Mouse (Mus musculus): ENCODE results near the gene 6430628N08Rik.

6430628N08Rik gene

DNA sequence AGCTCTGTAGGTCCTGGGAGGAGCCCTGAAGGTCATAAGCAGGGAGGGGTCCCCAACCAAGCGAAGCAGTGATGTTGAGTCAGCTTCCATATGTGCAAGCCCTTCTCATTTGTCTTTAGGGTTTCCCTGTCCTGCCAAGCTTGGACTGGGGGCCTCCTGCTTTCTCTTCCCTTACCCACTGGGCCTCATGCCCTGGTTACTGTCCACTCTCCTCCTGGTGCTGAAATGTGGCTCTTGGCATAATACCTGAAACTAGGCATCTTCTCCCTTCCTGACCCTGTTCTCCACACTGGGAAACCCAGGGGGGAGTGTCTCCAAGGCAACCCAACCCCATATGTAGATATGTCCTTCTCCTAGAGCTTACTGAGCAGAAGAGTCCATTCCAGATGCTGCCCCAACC, 3.6 kb upstream of the 6430628N08Rik start:
- no peak for DNase-seq (ENCODE audit: low spot score in 2 of 2)

- DNase-seq (ENCODE audit: low spot score in 2 of 2): no peak
Measured at GRCm38 (mm10) chr4:115890066-115890465, 399 bp upstream of the 6430628N08Rik start.

GRCm38 (mm10) chr4:115894281-115894680, 3.8 kb downstream of the 6430628N08Rik start:
- no peak for DNase-seq (ENCODE audit: low spot score in 2 of 2)

DNA sequence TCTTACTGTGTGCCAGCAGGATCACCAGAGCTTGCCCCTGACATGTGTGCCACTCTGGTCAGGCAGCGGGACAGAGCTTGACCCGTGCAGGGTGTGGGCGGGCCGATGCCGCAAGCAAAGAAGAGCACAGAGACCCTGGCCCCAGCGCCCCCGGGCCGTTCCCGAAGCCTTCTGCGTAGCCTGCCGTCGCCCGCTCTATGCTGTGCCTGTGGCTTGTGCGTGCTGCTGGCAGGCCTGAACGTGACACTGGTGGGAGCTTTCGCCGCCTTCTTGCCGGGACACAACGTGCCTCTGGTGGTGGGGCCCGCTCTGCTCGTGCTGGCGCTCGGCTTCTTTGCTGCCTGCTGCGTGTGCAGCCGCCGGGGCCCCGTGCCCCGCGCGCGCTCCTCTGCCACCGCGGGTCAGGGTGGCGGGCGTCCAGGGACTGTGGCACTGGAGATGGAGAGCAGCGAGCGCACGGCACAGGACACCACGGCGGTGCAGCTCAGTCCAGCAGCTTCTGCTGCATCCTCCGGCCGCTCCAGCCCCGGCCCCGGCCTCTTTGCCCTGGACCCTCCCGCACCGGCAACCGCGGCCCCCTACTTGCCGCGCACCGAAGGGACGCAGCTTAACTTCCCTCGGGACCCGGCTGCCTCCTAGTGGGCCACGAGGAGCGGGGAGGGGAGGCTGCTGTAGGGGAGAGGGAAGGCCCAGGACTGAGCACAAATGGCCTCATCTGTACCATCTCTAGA, 7.6 kb downstream of the 6430628N08Rik start:
- DNase-seq (ENCODE audit: low spot score in 2 of 2): no peak

GRCm38 (mm10) chr4:115902816-115903215, 12.4 kb downstream of the 6430628N08Rik start:
- DNase-seq (ENCODE audit: low spot score in 2 of 2): peak; percentile 73 to 85

- no peak for DNase-seq (ENCODE audit: low spot score in 2 of 2)
Measured at GRCm38 (mm10) chr4:115904375-115904774, 13.9 kb downstream of the 6430628N08Rik start.

GRCm38 (mm10) chr4:115905701-115906100, 15.2 kb downstream of the 6430628N08Rik start:
- no peak for DNase-seq (ENCODE audit: low spot score in 2 of 2)

DNA sequence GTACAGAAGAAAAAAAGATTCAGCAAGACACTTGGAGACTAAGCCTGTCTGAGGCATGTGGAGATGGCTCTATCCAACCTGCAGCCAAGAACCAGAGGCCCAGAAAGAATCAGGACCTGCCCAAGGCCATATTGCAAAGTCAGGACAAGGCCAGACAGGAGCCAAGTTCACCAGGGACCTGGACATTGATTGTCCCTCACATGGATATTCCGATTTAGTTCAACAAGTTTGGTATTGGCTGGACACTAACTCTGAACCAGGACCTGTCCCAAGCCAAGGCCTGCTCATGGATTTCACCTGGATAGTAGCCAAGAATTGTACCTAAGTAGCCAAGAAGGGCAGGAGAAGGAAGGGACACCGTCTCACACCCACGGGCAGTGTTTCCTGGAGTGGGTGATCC, 16.3 kb downstream of the 6430628N08Rik start:
- DNase-seq (ENCODE audit: low spot score in 2 of 2): no peak

- DNase-seq (ENCODE audit: low spot score in 2 of 2): no peak
Measured at GRCm38 (mm10) chr4:115907994-115908393, 17.5 kb downstream of the 6430628N08Rik start.

DNA sequence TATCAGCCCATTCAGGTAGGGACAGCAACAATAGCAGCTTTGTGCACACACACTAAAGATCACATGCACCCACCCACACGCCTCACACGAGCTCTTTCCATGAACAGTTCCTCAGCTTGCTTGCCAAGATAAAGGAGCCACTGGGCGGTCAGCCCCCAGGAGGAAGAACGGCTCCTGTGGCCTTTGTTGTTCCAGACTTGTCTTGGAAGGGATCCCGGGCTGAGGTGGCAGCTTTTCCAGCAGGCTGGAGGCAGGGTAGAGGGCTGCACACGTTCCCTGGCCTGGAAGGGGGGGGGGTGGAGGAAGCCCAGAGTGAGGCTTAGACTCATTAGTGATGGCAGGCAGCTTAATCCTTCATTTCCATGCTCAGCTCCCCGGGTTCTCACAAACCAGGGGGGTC, 18.2 kb downstream of the 6430628N08Rik start:
- no peak for DNase-seq (ENCODE audit: low spot score in 2 of 2)

- no peak for DNase-seq (ENCODE audit: low spot score in 2 of 2)
Measured at GRCm38 (mm10) chr4:115911586-115911985, 21.1 kb downstream of the 6430628N08Rik start.

GRCm38 (mm10) chr4:115919911-115920310, 29.4 kb downstream of the 6430628N08Rik start:
- DNase-seq (ENCODE audit: low spot score in 2 of 2): no peak

- DNase-seq (ENCODE audit: low spot score in 2 of 2): no peak
Measured at GRCm38 (mm10) chr4:115922688-115923087, 32.2 kb downstream of the 6430628N08Rik start.

DNA sequence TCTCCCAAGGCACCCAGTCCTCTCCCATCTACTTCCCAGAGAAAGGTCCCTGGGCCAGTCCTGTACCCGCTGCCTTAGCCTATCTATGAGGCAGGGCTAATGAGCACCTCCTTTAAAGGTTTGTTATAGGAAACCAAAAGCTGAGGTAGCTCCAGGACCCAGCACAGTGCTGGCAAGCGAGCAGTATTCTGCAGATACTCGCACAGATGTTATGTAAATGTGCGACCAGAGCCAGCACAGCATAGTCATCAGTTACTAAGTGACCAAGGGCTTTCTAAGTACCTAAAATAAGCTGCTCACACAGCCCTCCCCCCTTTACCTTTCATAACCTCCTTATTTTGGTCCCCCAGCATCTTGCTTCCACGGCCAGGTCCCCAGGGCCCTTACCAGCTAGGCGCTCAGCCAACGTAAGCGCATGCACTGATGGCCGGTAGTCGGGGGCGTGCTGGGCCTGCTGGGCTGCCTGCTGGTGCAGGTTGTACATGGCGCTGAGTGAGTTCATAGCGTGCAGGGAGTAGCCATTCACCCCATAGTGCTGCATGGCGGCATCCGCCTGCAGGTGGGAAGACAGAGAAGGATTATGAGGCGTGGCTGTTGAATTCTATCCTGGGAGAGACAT, 32.9 kb downstream of the 6430628N08Rik start:
- DNase-seq (ENCODE audit: low spot score in 2 of 2): no peak

GRCm38 (mm10) chr4:115927637-115928036, 37.2 kb downstream of the 6430628N08Rik start:
- DNase-seq (ENCODE audit: low spot score in 2 of 2): no peak

GRCm38 (mm10) chr4:115931556-115932088, 41.2 kb downstream of the 6430628N08Rik start:
- DNase-seq (ENCODE audit: low spot score in 2 of 2): no peak

GRCm38 (mm10) chr4:115935835-115936581, 45.5 kb downstream of the 6430628N08Rik start:
- no peak for DNase-seq (ENCODE audit: low spot score in 2 of 2)

DNA sequence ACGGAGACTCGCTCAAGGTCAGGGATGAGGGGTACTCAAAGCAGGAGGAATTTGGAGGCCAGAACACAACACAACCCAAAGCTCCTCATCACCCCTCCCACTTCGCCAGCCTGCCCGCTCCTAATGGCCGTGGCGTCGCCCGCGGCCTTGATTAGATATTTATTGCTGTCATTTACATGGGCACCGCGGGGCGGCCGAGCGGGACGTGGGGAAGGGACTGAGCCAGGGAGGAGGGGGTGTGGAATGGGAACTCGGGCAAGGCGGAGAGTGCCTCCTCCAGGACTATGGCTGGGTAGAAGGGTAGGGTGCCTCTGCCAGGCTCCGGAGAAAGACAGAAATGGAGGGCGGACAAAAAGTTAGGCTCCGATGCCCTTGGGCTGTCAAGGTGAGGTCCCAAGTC, 46.2 kb downstream of the 6430628N08Rik start:
- DNase-seq (ENCODE audit: low spot score in 2 of 2): no peak

- DNase-seq (ENCODE audit: low spot score in 2 of 2): no peak
Measured at GRCm38 (mm10) chr4:115937061-115937976, 46.9 kb downstream of the 6430628N08Rik start.

DNA sequence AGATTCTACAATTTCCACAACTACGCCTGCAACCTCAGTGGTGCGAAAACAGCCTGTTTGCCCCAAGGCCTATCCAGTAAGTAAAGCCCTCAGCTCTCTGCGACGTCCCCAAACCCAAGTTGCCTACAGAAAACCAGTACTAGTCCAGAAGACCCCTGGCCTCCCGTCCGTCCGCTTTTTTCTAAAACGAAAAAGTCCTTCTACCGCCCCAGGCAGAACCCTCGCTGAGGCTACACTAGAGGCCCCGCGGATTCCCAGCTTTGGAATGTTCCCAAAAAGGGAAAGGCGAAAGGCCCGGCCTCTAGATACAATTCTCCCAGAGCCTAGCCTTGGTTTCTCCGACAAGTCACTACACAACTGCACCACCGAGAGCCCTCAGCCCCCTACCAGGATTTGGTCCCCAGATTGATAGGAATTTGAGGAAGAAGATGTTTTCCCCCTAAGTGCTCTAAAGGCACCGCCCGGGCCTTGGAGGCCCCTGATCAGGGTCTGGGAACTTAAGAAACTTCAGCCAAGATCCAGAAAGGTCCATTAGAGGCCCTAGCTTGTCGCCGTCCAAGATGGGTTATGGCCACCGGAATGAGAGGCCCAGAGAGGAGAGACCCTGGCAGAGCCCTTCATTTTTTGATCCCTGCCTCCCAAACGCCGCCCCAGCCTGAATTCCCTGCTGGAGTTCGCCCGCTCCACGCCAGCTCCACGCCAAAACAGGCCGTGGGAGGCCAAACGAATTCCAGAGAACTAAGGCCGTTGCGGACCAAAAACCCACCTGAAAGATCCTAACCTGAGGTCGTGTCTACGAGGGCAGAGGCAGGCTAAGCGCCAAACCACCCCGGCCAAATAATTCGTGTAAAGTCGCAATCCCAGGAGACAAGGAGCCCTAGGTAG, 48.1 kb downstream of the 6430628N08Rik start:
- DNase-seq (ENCODE audit: low spot score in 2 of 2): peak; percentile 38 to 39

Data from frontal cortex, postnatal 25 days (tissue).